ENCODE assay signal across 8 mouse cellular contexts in genomic region chr8:77723534-77724045, GRCm38 (mm10). TPM values are rescaled to one million over a fixed set of nuclear protein-coding genes. Genes with fewer than 3 reads are reported as not detected.
A peak's percentile ranks its signal among the peaks of the same experiment; 100 is the strongest.
DNase-seq lines count a peak whose midpoint lies in the region; ATAC-seq and TF ChIP-seq lines count a peak whose summit lies in the region.

No protein-coding gene starts in this region.

- H3K27me3 ChIP-seq in kidney, embryonic 15.5 days, result no peaks in the 10 kb centered on the region
- no peaks in the 10 kb centered on the region for H3K27me3 ChIP-seq in embryonic facial prominence, embryonic 14.5 days (replicated peaks; ENCODE audit: control insufficient read depth, insufficient read depth, low read length)
- H3K27me3 ChIP-seq in liver, embryonic 16.5 days (ENCODE audit: control insufficient read depth, insufficient read depth, low read depth, low read length), result no peaks in the 10 kb centered on the region

- peak overlapping the region; percentile 98 for H3K27ac ChIP-seq in kidney, embryonic 15.5 days
- H3K27ac ChIP-seq in embryonic facial prominence, embryonic 14.5 days (replicated peaks; ENCODE audit: low read depth, low read length), result peak overlapping the region; percentile 94
- peak overlapping the region; percentile 53 for H3K27ac ChIP-seq in liver, embryonic 16.5 days (ENCODE audit: low read length)
- no peak overlapping the region for H3K27ac ChIP-seq in olfactory bulb, adult 2 months (ENCODE audit: insufficient read depth, low read depth, low read length)

- WGBS in kidney, embryonic 15.5 days, result 1% methylated on average over 16 of the region's 16 CpGs
- WGBS in embryonic facial prominence, embryonic 14.5 days, result 3% methylated on average over 16 of the region's 16 CpGs
- WGBS in liver, embryonic 16.5 days (ENCODE audit: insufficient replicate concordance), result 4% methylated on average over 16 of the region's 16 CpGs
- 8% methylated on average over 16 of the region's 16 CpGs for WGBS in olfactory bulb, adult 2 months

- peak overlapping the region; percentile 66 for H3K4me3 ChIP-seq in kidney, embryonic 15.5 days (replicated peaks)
- H3K4me3 ChIP-seq in embryonic facial prominence, embryonic 14.5 days (ENCODE audit: low read depth, low read length), result peak overlapping the region; percentile 61
- H3K4me3 ChIP-seq in liver, embryonic 16.5 days (ENCODE audit: low read depth, low read length), result peak overlapping the region; percentile 51
- H3K4me3 ChIP-seq in olfactory bulb, adult 2 months (ENCODE audit: insufficient read depth, low read depth, low read length), result peak overlapping the region; percentile 40

- peak overlapping the region; percentile 71 for H3K9ac ChIP-seq in kidney, embryonic 15.5 days
- H3K9ac ChIP-seq in embryonic facial prominence, embryonic 14.5 days (ENCODE audit: low read depth, low read length), result peak overlapping the region; percentile 82
- H3K9ac ChIP-seq in liver, embryonic 16.5 days (ENCODE audit: low read depth, low read length), result peak overlapping the region; percentile 37

- DNase-seq in kidney, postnatal 36 days, result no peak
- peak; percentile 58 for DNase-seq in embryonic facial prominence, embryonic 14.5 days (ENCODE audit: low spot score)
- DNase-seq in heart, postnatal 36 days, result peak; percentile 51 to 68
- no peak for DNase-seq in cerebellum, adult 8-10 months
- DNase-seq in frontal cortex, postnatal 25 days (ENCODE audit: low spot score in 2 of 2), result no peak

- H3K9me3 ChIP-seq in kidney, embryonic 15.5 days (replicated peaks), result no peaks in the 10 kb centered on the region
- H3K9me3 ChIP-seq in embryonic facial prominence, embryonic 14.5 days (ENCODE audit: control insufficient read depth, low read length), result no peaks in the 10 kb centered on the region
- no peaks in the 10 kb centered on the region for H3K9me3 ChIP-seq in liver, embryonic 16.5 days (replicated peaks; ENCODE audit: control insufficient read depth, low read length)

- peaks cover 20% of the 10 kb centered on the region for H3K4me1 ChIP-seq in kidney, embryonic 15.5 days
- peaks cover 26% of the 10 kb centered on the region for H3K4me1 ChIP-seq in embryonic facial prominence, embryonic 14.5 days (ENCODE audit: control insufficient read depth, insufficient read depth, low read length)
- H3K4me1 ChIP-seq in liver, embryonic 16.5 days (ENCODE audit: control insufficient read depth, low read depth, low read length), result no peaks in the 10 kb centered on the region; the same call in 1 of the 2 replicates
- peaks cover 7% of the 10 kb centered on the region for H3K4me1 ChIP-seq in olfactory bulb, adult 2 months (ENCODE audit: control insufficient read depth, insufficient read depth, low read length)

- peak; percentile 79 for ATAC-seq in kidney, embryonic 15.5 days (replicated peaks; ENCODE audit: low FRiP score)
- ATAC-seq in embryonic facial prominence, embryonic 14.5 days (ENCODE audit: low read depth), result no peak; the same call in none of the 2 replicates
- ATAC-seq in liver, embryonic 16.5 days (ENCODE audit: low read depth), result no peak

- peak overlapping the region; percentile 77 for H3K4me2 ChIP-seq in kidney, embryonic 15.5 days
- H3K4me2 ChIP-seq in embryonic facial prominence, embryonic 14.5 days (ENCODE audit: low read depth, low read length), result peak overlapping the region; percentile 51
- peak overlapping the region; percentile 57 for H3K4me2 ChIP-seq in liver, embryonic 16.5 days (ENCODE audit: low read depth, low read length)

- intact Hi-C loops in heart, postnatal 36 days (cut with DNase I), result loop anchor here (5.0 kb wide), 2 partner anchors 56 to 91 kb away; no protein-coding TSS in a partner anchor

- TF ChIP-seq POLR2A in olfactory bulb, adult 2 months (IDR thresholded peaks at IDR 0.05; ENCODE audit: insufficient read depth, low read depth, low read length), result no peak

- no peak for TF ChIP-seq CTCF in olfactory bulb, adult 2 months (IDR thresholded peaks at IDR 0.05; ENCODE audit: insufficient read depth, low read depth, low read length)

- H3K36me3 ChIP-seq in kidney, embryonic 15.5 days, result peaks cover 12% of the 10 kb centered on the region
- H3K36me3 ChIP-seq in embryonic facial prominence, embryonic 14.5 days (ENCODE audit: control insufficient read depth, insufficient read depth, low read length), result peaks cover 11% of the 10 kb centered on the region
- no peaks in the 10 kb centered on the region for H3K36me3 ChIP-seq in liver, embryonic 16.5 days (ENCODE audit: control insufficient read depth, insufficient read depth)

RNA-seq across cellular contexts. Expression of gene Ednra, which starts 0.7 kb away (rescaled TPM):
- polyA plus RNA-seq in kidney, embryonic 15.5 days (2015; fragmentation: Nextera tagmentation; extraction: Ambion mirVana), result 27.8 and 30.5 TPM in 2 replicates
- polyA plus RNA-seq in embryonic facial prominence, embryonic 14.5 days (2014; fragmentation: Nextera tagmentation; extraction: Ambion mirVana), result 28.7 and 35.1 TPM in 2 replicates
- total RNA-seq in heart, postnatal 36 days (2021), result 10 to 100 TPM; 39.2 to 43.5 TPM
- polyA plus RNA-seq in liver, embryonic 16.5 days (2015; fragmentation: Nextera tagmentation; extraction: Ambion mirVana), result 3.4 TPM in 2 replicates
- not detected in 2 replicates for polyA plus RNA-seq in olfactory bulb, adult 2 months (2012; ENCODE audit: insufficient read depth, insufficient read length, low replicate concordance, missing spikeins)

Comparison
In these comparisons a context has a peak if more than half of its experiments do, and no peak if none do; other contexts are left out.
1. DNase-seq: peak in embryonic facial prominence, embryonic 14.5 days (single experiment) and heart, postnatal 36 days (2 of 2); none in kidney, postnatal 36 days (0 of 2), cerebellum, adult 8-10 months (single experiment) and frontal cortex, postnatal 25 days (0 of 2).
2. Peak in every context shown above with its lines, with median percentiles within 50 percentile points of each other: H3K4me2 ChIP-seq, H3K4me3 ChIP-seq and H3K9ac ChIP-seq.